Mouse (Mus musculus): ENCODE measurements around the gene Faim2.

Faim2 gene

GRCm38 (mm10) chr15:99469067-99469466 lies 58.9 kb downstream of the Faim2 start:
- DNase-seq (ENCODE audit: low read depth, low spot score), result peak; percentile 49

- DNase-seq (ENCODE audit: low read depth, low spot score), result no peak
These were observed 64.8 kb downstream of the Faim2 start for GRCm38 (mm10) chr15:99463194-99463593.

GRCm38 (mm10) chr15:99457606-99458401 lies 70.2 kb downstream of the Faim2 start, which contains the start of gene Nckap5l:
Gene Nckap5l, minus strand, starts transcription at chr15:99457748.
- DNase-seq (ENCODE audit: low read depth, low spot score), result peak; percentile 42

DNA sequence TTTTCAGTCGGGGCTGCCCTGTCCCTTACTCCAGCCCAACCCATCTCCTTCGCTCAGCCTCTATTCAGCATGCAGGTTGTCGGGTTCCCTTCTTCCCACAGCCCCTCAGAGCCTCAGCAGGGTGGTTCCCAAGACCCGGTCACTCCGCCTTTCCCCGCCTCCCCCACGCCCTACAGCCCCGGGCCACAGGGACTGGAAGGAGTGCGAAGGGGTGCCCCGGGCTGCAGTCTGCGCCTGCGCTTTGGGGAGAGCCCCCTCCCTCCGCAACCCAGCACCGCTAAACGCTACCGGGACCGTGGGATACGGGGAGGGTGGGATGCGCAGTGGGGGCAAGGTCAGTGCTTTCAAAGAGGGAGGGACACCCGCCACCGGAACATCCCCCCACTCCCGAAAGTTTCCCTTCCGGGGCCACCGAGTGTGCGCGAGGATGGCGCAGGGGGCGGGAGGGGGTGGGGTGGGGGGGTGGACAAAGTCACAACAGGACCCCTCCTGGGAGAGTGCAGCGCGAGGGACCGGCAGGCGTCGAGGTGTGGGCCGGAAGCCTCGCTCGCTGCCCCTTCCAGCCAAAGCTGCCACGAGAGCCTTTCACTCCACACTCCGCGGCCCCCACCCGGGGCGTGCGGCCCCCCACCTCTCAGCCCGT lies 70.9 kb downstream of the Faim2 start:
- no peak for DNase-seq (ENCODE audit: low read depth, low spot score)

GRCm38 (mm10) chr15:99456338-99456962 lies 71.5 kb downstream of the Faim2 start:
- no peak for DNase-seq (ENCODE audit: low read depth, low spot score)

DNA sequence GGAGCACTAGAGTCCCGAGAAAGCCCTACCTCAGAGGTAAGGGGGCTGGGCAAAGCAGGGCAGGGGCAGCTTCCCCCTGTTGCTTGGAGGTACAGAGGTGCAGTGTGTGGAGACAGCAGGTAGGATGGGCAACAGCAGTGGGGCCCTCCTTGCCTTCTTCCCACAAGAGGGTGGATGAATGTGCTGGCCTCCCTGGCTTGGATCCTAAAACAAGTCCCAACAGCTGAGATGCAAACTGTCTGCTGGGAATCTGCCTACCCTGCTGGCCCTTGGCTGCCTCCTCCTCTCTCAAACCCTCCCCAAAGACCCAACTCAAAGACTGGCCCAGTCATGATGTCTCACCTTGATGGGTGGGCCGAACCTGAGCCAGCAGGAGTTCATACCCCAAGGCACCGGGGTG lies 72.5 kb downstream of the Faim2 start:
- no peak for DNase-seq (ENCODE audit: low read depth, low spot score)

DNA sequence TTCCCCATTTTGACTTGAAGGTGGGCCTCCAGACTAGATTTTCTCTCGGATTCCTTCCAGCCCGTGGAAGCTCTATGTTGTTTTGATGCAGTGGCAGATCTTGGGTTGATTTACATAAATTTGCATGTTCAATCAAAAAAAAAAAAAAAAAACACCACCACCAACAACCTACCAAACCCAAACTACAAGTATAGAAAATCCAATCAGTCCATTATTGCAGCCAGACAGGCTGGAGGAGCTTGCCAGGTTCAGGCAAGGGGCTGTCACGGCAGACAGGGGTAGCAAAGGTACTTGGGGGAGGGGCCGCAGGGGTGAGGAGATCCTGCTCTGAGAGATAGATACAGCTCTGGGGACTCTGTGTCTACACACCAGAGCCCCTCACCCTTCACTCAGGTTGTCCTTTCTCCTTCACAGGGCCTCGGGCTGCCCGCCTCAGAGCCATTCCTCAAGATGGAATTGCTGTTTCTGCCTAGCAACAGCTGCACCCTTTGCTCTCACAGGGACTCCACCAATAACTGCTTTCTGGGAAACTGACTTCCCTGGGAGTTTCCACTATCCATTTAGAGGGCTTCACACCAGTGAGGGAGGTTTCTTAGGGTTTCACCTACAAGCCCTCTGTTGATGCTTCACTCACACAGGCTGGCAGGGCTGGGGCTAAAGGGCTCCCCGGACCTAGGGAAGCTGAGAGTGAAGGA lies 73.2 kb downstream of the Faim2 start:
- DNase-seq (ENCODE audit: low read depth, low spot score), result no peak

GRCm38 (mm10) chr15:99453153-99453900 lies 74.6 kb downstream of the Faim2 start:
- no peak for DNase-seq (ENCODE audit: low read depth, low spot score)

- no peak for DNase-seq (ENCODE audit: low read depth, low spot score)
These were observed 78.1 kb downstream of the Faim2 start for GRCm38 (mm10) chr15:99449751-99450280.

DNA sequence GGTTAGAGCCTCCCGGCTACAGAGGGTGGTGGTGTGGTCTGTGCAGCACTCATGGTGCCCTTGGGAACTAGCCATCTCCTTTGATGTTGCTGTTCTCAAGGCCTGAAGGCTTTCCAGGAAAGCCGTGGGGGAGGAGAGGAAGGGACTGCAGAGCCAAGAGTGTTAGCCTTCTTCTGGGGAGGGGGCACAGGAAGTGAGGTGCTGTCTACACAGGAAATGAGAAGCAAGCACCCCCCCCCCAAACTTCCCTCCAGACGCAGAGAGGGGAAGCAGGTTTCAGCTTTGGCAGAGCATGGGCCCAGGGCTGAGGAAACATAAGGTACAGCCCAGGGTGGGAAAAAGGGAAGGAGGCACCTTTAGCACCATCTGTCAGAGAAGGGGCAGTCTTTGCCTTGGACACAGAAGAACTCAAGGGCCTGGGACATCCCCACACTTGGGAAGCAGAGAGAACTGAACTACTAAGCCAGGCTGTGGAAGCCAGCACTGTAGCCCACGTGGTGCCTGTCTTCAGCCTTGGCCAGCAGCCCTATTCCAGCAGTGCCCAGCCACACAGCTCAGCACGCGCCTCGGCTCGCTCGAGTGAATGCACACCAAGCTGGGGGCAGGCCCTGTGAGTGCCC lies 78.7 kb downstream of the Faim2 start:
- DNase-seq (ENCODE audit: low read depth, low spot score), result no peak
